12 mouse cellular contexts compared by ENCODE assay signal in the genomic region with DNA sequence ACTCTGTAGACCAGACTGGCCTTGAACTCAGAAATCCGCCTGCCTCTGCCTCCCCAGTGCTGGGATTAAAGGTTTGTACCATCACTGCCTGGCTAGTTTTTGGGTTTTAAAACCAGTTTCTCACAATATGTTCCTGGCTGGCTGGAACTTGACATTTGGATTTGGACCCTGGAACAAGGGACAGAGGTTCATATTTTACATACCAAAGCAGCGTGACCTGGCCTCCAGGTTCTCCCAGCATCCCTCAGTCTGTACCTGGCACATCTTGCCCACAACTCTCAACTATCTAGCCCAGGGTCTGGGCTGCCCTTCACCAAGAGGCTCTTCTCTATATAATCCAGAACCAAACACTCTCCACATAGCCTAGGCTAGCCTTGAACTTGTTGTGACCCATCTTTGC. TPM values are rescaled to one million over a fixed set of nuclear protein-coding genes. Genes with fewer than 3 reads are reported as not detected.
A peak's percentile ranks its signal among the peaks of the same experiment; 100 is the strongest.
DNase-seq lines count a peak whose midpoint lies in the region; ATAC-seq and TF ChIP-seq lines count a peak whose summit lies in the region.
"Had no signal": no experiment of that assay in that cellular context is flagged by ENCODE, and none has a peak within 500 bp of the region (broad histone marks: within the 10 kb centered on the region; RNA-seq: fewer than 3 reads in every experiment).

No protein-coding gene starts in this region.

- TF ChIP-seq POLR2A in heart, adult 2 months (IDR thresholded peaks at IDR 0.05; ENCODE audit: insufficient read depth, low read depth, low read length): no peak
- no peak for TF ChIP-seq POLR2A in MEL (IDR thresholded peaks at IDR 0.05; ENCODE audit: control insufficient read depth in 1 of 2, insufficient read depth in 1 of 2, low read depth in 1 of 2, low read length in 2 of 2, poor library complexity in 1 of 2)

- H3K27me3 ChIP-seq in heart, adult 2 months (ENCODE audit: control insufficient read depth, insufficient read depth, low read length): no peaks in the 10 kb centered on the region
- no peaks in the 10 kb centered on the region for H3K27me3 ChIP-seq in kidney, postnatal 0 days (ENCODE audit: insufficient read depth, low read length)
- no peaks in the 10 kb centered on the region for H3K27me3 ChIP-seq in kidney, embryonic 15.5 days
- H3K27me3 ChIP-seq in MEL (ENCODE audit: control insufficient read depth in 1 of 2, insufficient read depth in 2 of 2, low read length in 2 of 2): no peaks in the 10 kb centered on the region
- H3K27me3 ChIP-seq in limb, embryonic 12.5 days: no peaks in the 10 kb centered on the region

- ATAC-seq in kidney, postnatal 0 days (replicated peaks; ENCODE audit: low FRiP score, low read depth): no peak
- ATAC-seq in kidney, embryonic 15.5 days (replicated peaks; ENCODE audit: low FRiP score): no peak
- ATAC-seq in limb, embryonic 12.5 days (ENCODE audit: insufficient number of reproducible peaks, insufficient read depth, low FRiP score, low TSS enrichment, low read depth): no peak

- no peaks in the 10 kb centered on the region for H3K9me3 ChIP-seq in kidney, postnatal 0 days (replicated peaks; ENCODE audit: low read length)
- H3K9me3 ChIP-seq in kidney, embryonic 15.5 days (replicated peaks): no peaks in the 10 kb centered on the region
- no peaks in the 10 kb centered on the region for H3K9me3 ChIP-seq in MEL (replicated peaks; ENCODE audit: insufficient read depth, low read length)
- no peaks in the 10 kb centered on the region for H3K9me3 ChIP-seq in limb, embryonic 12.5 days

- intact Hi-C loops in heart, adult 2 months (cut with DNase I): loop anchor here (5.0 to 10.0 kb wide), 4 partner anchors 97 to 312 kb away; partner anchors contain the start of genes Gatad2a, Slc25a42 and Zfp868

- no peak for TF ChIP-seq EP300 in heart, adult 2 months (IDR thresholded peaks at IDR 0.05; ENCODE audit: insufficient read depth, low read depth, low read length)
- no peak for TF ChIP-seq EP300 in MEL (IDR thresholded peaks at IDR 0.05; ENCODE audit: low read depth in 1 of 2, low read length in 2 of 2)

- peaks cover 13% of the 10 kb centered on the region for H3K4me1 ChIP-seq in heart, adult 2 months (ENCODE audit: control insufficient read depth, insufficient read depth, low read length)
- peaks cover 5% of the 10 kb centered on the region; the same call in 1 of the 2 replicates for H3K4me1 ChIP-seq in kidney, postnatal 0 days (replicated peaks; ENCODE audit: insufficient read depth, low read length)
- peaks cover 64% of the 10 kb centered on the region for H3K4me1 ChIP-seq in kidney, embryonic 15.5 days
- peaks cover 0 to 19% of the 10 kb centered on the region in 2 experiments; a peak in 3 of 4 replicates for H3K4me1 ChIP-seq in MEL (ENCODE audit: control insufficient read depth in 1 of 2, insufficient read depth in 2 of 2, low read length in 2 of 2)
- H3K4me1 ChIP-seq in limb, embryonic 12.5 days (replicated peaks): peaks cover 36% of the 10 kb centered on the region

- no peak for DNase-seq in heart, adult 2 months
- no peak for DNase-seq in heart, adult 8-10 months (ENCODE audit: low spot score)
- DNase-seq in kidney, postnatal 0 days (ENCODE audit: low spot score): no peak
- no peak for DNase-seq in MEL (ENCODE audit: low read depth, low spot score)
- no peak for DNase-seq in spleen, postnatal 10 days (ENCODE audit: low spot score in 2 of 2)
- DNase-seq in lung, postnatal 4 days: no peak
- DNase-seq: adrenal gland, postnatal 25 days; cerebellum, adult 2 months; gastrocnemius, postnatal 10 days; right cerebral cortex, postnatal 4 days had no signal

- H3K4me2 ChIP-seq in kidney, postnatal 0 days (ENCODE audit: low read length): no peak overlapping the region
- H3K4me2 ChIP-seq in kidney, embryonic 15.5 days: no peak overlapping the region
- 0 out of 2 replicates have a peak overlapping the region, but pooled peaks have one; percentile 96 for H3K4me2 ChIP-seq in limb, embryonic 12.5 days

- H3K36me3 ChIP-seq in heart, adult 2 months (ENCODE audit: control insufficient read depth, insufficient read depth, low read length): no peaks in the 10 kb centered on the region
- 0 out of 2 replicates have a peak, but pooled peaks cover 3% of the 10 kb centered on the region for H3K36me3 ChIP-seq in kidney, postnatal 0 days (ENCODE audit: insufficient read depth, low read length)
- H3K36me3 ChIP-seq in kidney, embryonic 15.5 days: peaks cover 38% of the 10 kb centered on the region
- H3K36me3 ChIP-seq in MEL (ENCODE audit: control insufficient read depth in 1 of 2, insufficient read depth in 2 of 2, low read length in 2 of 2): peaks cover 0 to 18% of the 10 kb centered on the region in 2 experiments; a peak in 2 of 4 replicates
- H3K36me3 ChIP-seq in limb, embryonic 12.5 days: peaks cover 33% of the 10 kb centered on the region

- TF ChIP-seq RAD21 in MEL (IDR thresholded peaks at IDR 0.05; ENCODE audit: low read depth, low read length): no peak

- H3K9ac ChIP-seq in heart, adult 2 months (ENCODE audit: low read depth, low read length): no peak overlapping the region
- 0 out of 2 replicates have a peak overlapping the region, but pooled peaks have one; percentile 27 for H3K9ac ChIP-seq in kidney, postnatal 0 days (ENCODE audit: low read depth, low read length)
- no peak overlapping the region for H3K9ac ChIP-seq in kidney, embryonic 15.5 days
- peak overlapping the region; percentile 39 for H3K9ac ChIP-seq in MEL (ENCODE audit: control insufficient read depth, low read depth, low read length, poor library complexity, severe bottlenecking)
- H3K9ac ChIP-seq in limb, embryonic 12.5 days (replicated peaks): no peak overlapping the region

- no peak for TF ChIP-seq CTCF in heart, adult 2 months (IDR thresholded peaks at IDR 0.05)
- no peak for TF ChIP-seq CTCF in kidney, postnatal 0 days (IDR thresholded peaks at IDR 0.05; ENCODE audit: low read depth)
- TF ChIP-seq CTCF in MEL (IDR thresholded peaks at IDR 0.05 in 2 of 3, conservative IDR thresholded peaks at IDR 0.05 in 1 of 3; ENCODE audit: control insufficient read depth in 1 of 3, insufficient read depth in 1 of 3, low read depth in 2 of 3, low read length in 3 of 3, poor library complexity in 1 of 3, severe bottlenecking in 1 of 3): no peak

- H3K4me3 ChIP-seq in heart, adult 2 months: peak overlapping the region; percentile 77
- no peak overlapping the region for H3K4me3 ChIP-seq in kidney, postnatal 0 days (replicated peaks; ENCODE audit: low read depth, low read length)
- H3K4me3 ChIP-seq in kidney, embryonic 15.5 days (replicated peaks): no peak overlapping the region
- 0 out of 4 replicates have a peak overlapping the region, but pooled peaks of 1 of the 2 experiments have one; percentile 12 for H3K4me3 ChIP-seq in MEL (ENCODE audit: control insufficient read depth in 1 of 2, insufficient read depth in 1 of 2, low read depth in 2 of 2, low read length in 2 of 2)
- H3K4me3 ChIP-seq in limb, embryonic 12.5 days (replicated peaks): no peak overlapping the region

- H3K79me2 ChIP-seq in heart, adult 2 months (replicated peaks; ENCODE audit: control insufficient read depth, insufficient read depth, low read length): peaks cover 2% of the 10 kb centered on the region; the same call in 1 of the 2 replicates
- peaks cover 52% of the 10 kb centered on the region for H3K79me2 ChIP-seq in MEL (ENCODE audit: control insufficient read depth, insufficient read depth, low read length, poor library complexity)

- 85% methylated on average over 2 of the region's 2 CpGs for WGBS in heart, adult 2 months
- WGBS in kidney, postnatal 0 days: 89% methylated on average over 2 of the region's 2 CpGs
- WGBS in kidney, embryonic 15.5 days: 81% methylated on average over 2 of the region's 2 CpGs
- WGBS in limb, embryonic 12.5 days: 90% methylated on average over 2 of the region's 2 CpGs

- no peak overlapping the region for H3K27ac ChIP-seq in heart, adult 2 months
- no peak overlapping the region for H3K27ac ChIP-seq in kidney, postnatal 0 days
- no peak overlapping the region for H3K27ac ChIP-seq in kidney, embryonic 15.5 days
- H3K27ac ChIP-seq in MEL (ENCODE audit: control insufficient read depth, low read depth, low read length): no peak overlapping the region
- no peak overlapping the region for H3K27ac ChIP-seq in limb, embryonic 12.5 days

RNA-seq across cellular contexts. Expression of gene Tssk6, which starts 2.1 kb away (rescaled TPM):
- total RNA-seq in heart, adult 2 months (2021): under 1 TPM; 0.16 to 0.23 TPM
- 0.23 and 0.49 TPM in 2 replicates for polyA plus RNA-seq in heart, adult 2 months (2012; rRNA removed)
- total RNA-seq in heart, adult 8-10 months (2022): under 1 TPM in 1 of 4 experiments, not detected in 3; 0.19 TPM
- polyA plus RNA-seq in kidney, postnatal 0 days (2015; fragmentation: Nextera tagmentation; extraction: Ambion mirVana): 3.8 and 4.0 TPM in 2 replicates
- polyA plus RNA-seq in kidney, embryonic 15.5 days (2015; fragmentation: Nextera tagmentation; extraction: Ambion mirVana): 3.4 and 4.6 TPM in 2 replicates
- 2.1 and 3.4 TPM in 2 replicates for total RNA-seq in MEL (2012; rRNA removed)
- polyA plus RNA-seq in MEL (2012; ENCODE audit: insufficient read depth in 1 of 2, insufficient read length in 2 of 2, low read depth in 1 of 2, low replicate concordance in 2 of 2, missing spikeins in 1 of 2): 1 to 10 TPM in 1 of 2 experiments, not detected in 1; 3.8 TPM
- 6.2 and 7.3 TPM in 2 replicates for polyA plus RNA-seq in limb, embryonic 12.5 days (2016; fragmentation: Nextera tagmentation; extraction: Ambion mirVana)

RNA-seq across cellular contexts. Expression of gene Ndufa13, which starts 2.5 kb away (rescaled TPM):
- 100 to 1,000 TPM; 417 to 492 TPM for total RNA-seq in heart, adult 2 months (2021)
- polyA plus RNA-seq in heart, adult 2 months (2012; rRNA removed): 443 and 488 TPM in 2 replicates
- 100 to 1,000 TPM; 373 to 528 (median 455) TPM for total RNA-seq in heart, adult 8-10 months (2022)
- polyA plus RNA-seq in kidney, postnatal 0 days (2015; fragmentation: Nextera tagmentation; extraction: Ambion mirVana): 288 and 310 TPM in 2 replicates
- 205 and 210 TPM in 2 replicates for polyA plus RNA-seq in kidney, embryonic 15.5 days (2015; fragmentation: Nextera tagmentation; extraction: Ambion mirVana)
- 114 and 122 TPM in 2 replicates for total RNA-seq in MEL (2012; rRNA removed)
- polyA plus RNA-seq in MEL (2012; ENCODE audit: insufficient read depth in 1 of 2, insufficient read length in 2 of 2, low read depth in 1 of 2, low replicate concordance in 2 of 2, missing spikeins in 1 of 2): 10 to 100 TPM in 1 of 2 experiments, not detected in 1; 97.7 TPM
- polyA plus RNA-seq in limb, embryonic 12.5 days (2016; fragmentation: Nextera tagmentation; extraction: Ambion mirVana): 171 and 172 TPM in 2 replicates

RNA-seq across cellular contexts. Expression of gene Yjefn3, which starts 2.6 kb away (rescaled TPM):
- 10 to 100 TPM; 13.3 to 16.8 TPM for total RNA-seq in heart, adult 2 months (2021)
- polyA plus RNA-seq in heart, adult 2 months (2012; rRNA removed): 11.5 and 14.2 TPM in 2 replicates
- 10 to 100 TPM in 3 of 4 experiments, 1 to 10 TPM in 1; 9.5 to 16.7 (median 13.2) TPM for total RNA-seq in heart, adult 8-10 months (2022)
- 4.8 and 5.2 TPM in 2 replicates for polyA plus RNA-seq in kidney, postnatal 0 days (2015; fragmentation: Nextera tagmentation; extraction: Ambion mirVana)
- polyA plus RNA-seq in kidney, embryonic 15.5 days (2015; fragmentation: Nextera tagmentation; extraction: Ambion mirVana): 4.5 and 5.2 TPM in 2 replicates
- 1.2 and 8.2 TPM in 2 replicates for total RNA-seq in MEL (2012; rRNA removed)
- polyA plus RNA-seq in MEL (2012; ENCODE audit: insufficient read depth in 1 of 2, insufficient read length in 2 of 2, low read depth in 1 of 2, low replicate concordance in 2 of 2, missing spikeins in 1 of 2): 1 to 10 TPM in 1 of 2 experiments, not detected in 1; 5.3 TPM
- 6.0 and 7.4 TPM in 2 replicates for polyA plus RNA-seq in limb, embryonic 12.5 days (2016; fragmentation: Nextera tagmentation; extraction: Ambion mirVana)

RNA-seq across cellular contexts. Expression of gene Cilp2, which starts 12.4 kb away (rescaled TPM):
- 1 to 10 TPM; 1.5 to 1.9 TPM for total RNA-seq in heart, adult 2 months (2021)
- polyA plus RNA-seq in heart, adult 2 months (2012; rRNA removed): 11.2 and 16.8 TPM in 2 replicates
- total RNA-seq in heart, adult 8-10 months (2022): 1 to 10 TPM; 1.3 to 3.1 (median 2.4) TPM
- polyA plus RNA-seq in kidney, postnatal 0 days (2015; fragmentation: Nextera tagmentation; extraction: Ambion mirVana): 0.69 and 0.75 TPM in 2 replicates
- 0.88 and 0.98 TPM in 2 replicates for polyA plus RNA-seq in kidney, embryonic 15.5 days (2015; fragmentation: Nextera tagmentation; extraction: Ambion mirVana)
- total RNA-seq in MEL (2012; rRNA removed): 0.04 TPM in 1 of 2 replicates, not detected in the other
- under 1 TPM in 1 of 2 experiments, not detected in 1; 0.03 TPM for polyA plus RNA-seq in MEL (2012; ENCODE audit: insufficient read depth in 1 of 2, insufficient read length in 2 of 2, low read depth in 1 of 2, low replicate concordance in 2 of 2, missing spikeins in 1 of 2)
- polyA plus RNA-seq in limb, embryonic 12.5 days (2016; fragmentation: Nextera tagmentation; extraction: Ambion mirVana): 0.78 and 0.79 TPM in 2 replicates
- total RNA-seq: adrenal gland, postnatal 25 days had no signal

Comparison
In these comparisons a context has a peak if more than half of its experiments do, and no peak if none do; other contexts are left out.
1. H3K9ac ChIP-seq: peak in kidney, postnatal 0 days (single experiment) and MEL (single experiment); none in heart, adult 2 months (single experiment), kidney, embryonic 15.5 days (single experiment) and limb, embryonic 12.5 days (single experiment).